Mouse (Mus musculus) testis, adult 2 months (tissue): ENCODE data around the gene Crot.

ENCODE experiments used
- CTCF ChIP-seq: fragments of 200-500 bp; IDR thresholded peaks from 2 replicates; pipeline ENCODE4 v1.5.1; 2012; ENCODE audit warnings: low read depth, mild to moderate bottlenecking, inconsistent platforms, low read length, moderate library complexity; ENCODE audit not compliant: control insufficient read depth, insufficient read depth, insufficient replicate concordance
- POLR2A ChIP-seq: fragments of 200-500 bp; IDR thresholded peaks from 2 replicates; pipeline ENCODE4 v1.6.1; 2012; ENCODE audit warnings: low read depth, mild to moderate bottlenecking, inconsistent platforms, low read length, moderate library complexity; ENCODE audit not compliant: control insufficient read depth

DNA sequence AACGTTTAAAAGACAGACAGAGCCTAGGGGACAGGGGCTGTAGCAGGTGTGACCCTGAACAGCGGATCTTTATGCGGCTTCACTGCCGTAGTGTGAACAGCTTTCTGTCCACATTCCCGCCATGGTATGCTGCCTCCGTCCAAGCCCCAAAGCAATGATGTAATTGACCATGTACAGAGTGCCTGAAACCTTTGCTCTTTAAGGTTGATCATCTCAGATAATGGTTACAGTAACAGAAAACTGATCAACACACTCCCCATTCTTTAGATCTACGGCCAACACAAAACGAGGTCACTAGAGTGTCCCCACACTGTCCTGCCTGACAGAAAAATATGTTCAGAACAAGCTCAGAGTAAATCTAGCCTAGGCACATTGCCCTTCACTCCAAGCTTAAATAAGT, 48.8 kb upstream of the Crot start:
- TF ChIP-seq POLR2A (no peak), CTCF (no peak)
